In the genomic region with DNA sequence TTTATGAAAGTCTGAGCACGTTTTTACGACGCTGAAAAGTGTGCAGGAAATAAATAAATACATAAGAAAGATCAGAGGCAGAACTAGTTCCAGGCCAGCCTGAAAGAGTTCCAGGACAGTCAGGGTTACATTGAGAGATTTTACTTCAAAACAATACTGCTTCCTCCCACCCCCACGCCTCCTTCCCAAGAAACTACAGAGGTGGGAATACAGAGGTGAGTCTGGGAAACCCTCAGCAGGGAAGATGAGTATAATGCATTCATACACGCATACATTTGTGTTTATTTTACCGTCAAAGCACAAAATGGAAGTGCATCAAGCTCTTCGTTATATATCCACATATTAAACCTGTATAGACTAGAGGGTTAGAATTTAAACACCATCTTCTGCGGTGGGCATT, we compare ENCODE assay signal across 8 mouse cellular contexts. TPM values are rescaled to one million over a fixed set of nuclear protein-coding genes. Genes with fewer than 3 reads are reported as not detected.
DNase-seq lines count a peak whose midpoint lies in the region; ATAC-seq and TF ChIP-seq lines count a peak whose summit lies in the region.

No protein-coding gene starts in this region.

- H3K4me1 ChIP-seq in embryonic facial prominence, embryonic 14.5 days (ENCODE audit: control insufficient read depth, insufficient read depth, low read length): peaks cover 35% of the 10 kb centered on the region
- H3K4me1 ChIP-seq in intestine, embryonic 16.5 days (ENCODE audit: control insufficient read depth, insufficient read depth, low read length): peaks cover 27% of the 10 kb centered on the region
- H3K4me1 ChIP-seq in midbrain, postnatal 0 days (ENCODE audit: insufficient read depth, low read length): 0 out of 2 replicates have a peak, but pooled peaks cover 8% of the 10 kb centered on the region

- DNase-seq in embryo, embryonic 11 days: peak; percentile 32
- DNase-seq in embryo, embryonic 10.5 days (ENCODE audit: low spot score): no peak
- DNase-seq in B cell, adult 2 months: peak; percentile 22 to 24
- DNase-seq in embryonic facial prominence, embryonic 14.5 days (ENCODE audit: low spot score): no peak
- DNase-seq in midbrain, postnatal 0 days (ENCODE audit: low spot score): peak; percentile 7
- DNase-seq in ovary, postnatal 36 days (ENCODE audit: low spot score): no peak
- no peak for DNase-seq in adrenal gland, adult (ENCODE audit: inconsistent age in 2 of 2, low spot score in 1 of 2)

- no peak for ATAC-seq in embryonic facial prominence, embryonic 14.5 days (ENCODE audit: low read depth)
- 0 out of 2 replicates have a peak, but pooled peaks have one; percentile 0 for ATAC-seq in intestine, embryonic 16.5 days
- peak; percentile 24; the same call in 1 of the 2 replicates for ATAC-seq in midbrain, postnatal 0 days (ENCODE audit: low FRiP score)

- peak overlapping the region; percentile 62 for H3K4me3 ChIP-seq in embryonic facial prominence, embryonic 14.5 days (ENCODE audit: low read depth, low read length)
- peak overlapping the region; percentile 92 for H3K4me3 ChIP-seq in intestine, embryonic 16.5 days (ENCODE audit: low read length)
- peak overlapping the region; percentile 90 for H3K4me3 ChIP-seq in midbrain, postnatal 0 days (ENCODE audit: low read depth, low read length)

- H3K36me3 ChIP-seq in embryonic facial prominence, embryonic 14.5 days (ENCODE audit: control insufficient read depth, insufficient read depth, low read length): no peaks in the 10 kb centered on the region
- H3K36me3 ChIP-seq in intestine, embryonic 16.5 days (ENCODE audit: control insufficient read depth, insufficient read depth, low read length): no peaks in the 10 kb centered on the region
- H3K36me3 ChIP-seq in midbrain, postnatal 0 days (ENCODE audit: insufficient read depth, low read length): no peaks in the 10 kb centered on the region

- H3K4me2 ChIP-seq in embryonic facial prominence, embryonic 14.5 days (ENCODE audit: low read depth, low read length): peak overlapping the region; percentile 56
- peak overlapping the region; percentile 55 for H3K4me2 ChIP-seq in intestine, embryonic 16.5 days (ENCODE audit: low read depth, low read length)
- peak overlapping the region; percentile 86 for H3K4me2 ChIP-seq in midbrain, postnatal 0 days (ENCODE audit: low read depth, low read length, poor library complexity, severe bottlenecking)

- no peaks in the 10 kb centered on the region for H3K27me3 ChIP-seq in embryonic facial prominence, embryonic 14.5 days (replicated peaks; ENCODE audit: control insufficient read depth, insufficient read depth, low read length)
- H3K27me3 ChIP-seq in intestine, embryonic 16.5 days (replicated peaks; ENCODE audit: control insufficient read depth, insufficient read depth, low read length): no peaks in the 10 kb centered on the region
- H3K27me3 ChIP-seq in midbrain, postnatal 0 days (ENCODE audit: insufficient read depth, low read length): no peaks in the 10 kb centered on the region

- WGBS in embryonic facial prominence, embryonic 14.5 days: 3% methylated on average over 8 of the region's 8 CpGs
- 2% methylated on average over 8 of the region's 8 CpGs for WGBS in intestine, embryonic 16.5 days
- under 1% methylated on average over 8 of the region's 8 CpGs for WGBS in midbrain, postnatal 0 days

- H3K27ac ChIP-seq in embryonic facial prominence, embryonic 14.5 days (replicated peaks; ENCODE audit: low read depth, low read length): peak overlapping the region; percentile 100
- peak overlapping the region; percentile 100 for H3K27ac ChIP-seq in intestine, embryonic 16.5 days (ENCODE audit: low read length)
- peak overlapping the region; percentile 100 for H3K27ac ChIP-seq in midbrain, postnatal 0 days (ENCODE audit: low read depth, low read length)

- H3K9me3 ChIP-seq in embryonic facial prominence, embryonic 14.5 days (ENCODE audit: control insufficient read depth, low read length): no peaks in the 10 kb centered on the region
- no peaks in the 10 kb centered on the region for H3K9me3 ChIP-seq in intestine, embryonic 16.5 days (ENCODE audit: control insufficient read depth, low read length)
- no peaks in the 10 kb centered on the region for H3K9me3 ChIP-seq in midbrain, postnatal 0 days (ENCODE audit: low read length)

- no peak for TF ChIP-seq CTCF in midbrain, postnatal 0 days (IDR thresholded peaks at IDR 0.05)

- H3K9ac ChIP-seq in embryonic facial prominence, embryonic 14.5 days (ENCODE audit: low read depth, low read length): peak overlapping the region; percentile 90
- peak overlapping the region; percentile 99 for H3K9ac ChIP-seq in intestine, embryonic 16.5 days (ENCODE audit: low read depth, low read length)
- H3K9ac ChIP-seq in midbrain, postnatal 0 days (replicated peaks; ENCODE audit: low read length, poor library complexity, severe bottlenecking): peak overlapping the region; percentile 98

RNA-seq across cellular contexts. Expression of gene Etv6, which starts 1.1 kb away (rescaled TPM):
- 12.0 and 12.4 TPM in 2 replicates for polyA plus RNA-seq in embryonic facial prominence, embryonic 14.5 days (2014; fragmentation: Nextera tagmentation; extraction: Ambion mirVana)
- polyA plus RNA-seq in intestine, embryonic 16.5 days (2015; fragmentation: Nextera tagmentation; extraction: Ambion mirVana): 10.4 and 10.5 TPM in 2 replicates
- total RNA-seq in midbrain, postnatal 0 days (2014; rRNA removed): 7.2 and 9.3 TPM in 2 replicates
- polyA plus RNA-seq in midbrain, postnatal 0 days (2015; fragmentation: Nextera tagmentation; extraction: Ambion mirVana): 2.0 and 2.9 TPM in 2 replicates

Comparison
In these comparisons a context has a peak if more than half of its experiments do, and no peak if none do; other contexts are left out.
1. DNase-seq: peak in embryo, embryonic 11 days (single experiment), B cell, adult 2 months (2 of 2) and midbrain, postnatal 0 days (single experiment); none in embryo, embryonic 10.5 days (single experiment), embryonic facial prominence, embryonic 14.5 days (single experiment), ovary, postnatal 36 days (single experiment) and adrenal gland, adult (0 of 2).
2. Peak in every context shown above with its lines, with median percentiles within 50 percentile points of each other: H3K27ac ChIP-seq, H3K4me2 ChIP-seq, H3K4me3 ChIP-seq and H3K9ac ChIP-seq.